Mouse (Mus musculus): ENCODE data around the gene Arrdc1.

Gene Arrdc1

GRCm38 (mm10) chr2:24919839-24920175, 15.2 kb downstream of the Arrdc1 start:
- DNase-seq, result no peak

- peak; percentile 96 for DNase-seq
Observed at GRCm38 (mm10) chr2:24918930-24919838, 15.9 kb downstream of the Arrdc1 start, which contains the start of gene Ehmt1. TSS of gene Ehmt1 (minus strand) at chr2:24919614.

DNA sequence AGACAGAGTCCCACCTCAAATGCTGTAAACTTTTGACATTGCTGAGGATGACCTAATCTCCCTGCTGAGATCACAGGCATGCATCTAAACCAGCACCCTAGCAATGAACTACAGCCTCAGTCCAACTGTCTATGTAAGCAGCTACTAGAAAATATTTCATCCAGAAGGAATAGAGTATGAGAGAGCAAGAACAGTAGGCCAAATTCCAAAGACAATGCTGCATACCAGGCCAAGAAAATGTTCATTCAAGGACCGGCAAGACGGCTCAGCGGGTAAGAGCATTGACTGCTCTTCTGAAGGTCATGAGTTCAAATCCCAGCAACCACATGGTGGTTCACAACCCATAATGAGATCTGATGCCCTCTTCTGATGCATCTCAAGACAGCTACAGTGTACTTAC, 20.3 kb downstream of the Arrdc1 start:
- DNase-seq, result no peak

DNA sequence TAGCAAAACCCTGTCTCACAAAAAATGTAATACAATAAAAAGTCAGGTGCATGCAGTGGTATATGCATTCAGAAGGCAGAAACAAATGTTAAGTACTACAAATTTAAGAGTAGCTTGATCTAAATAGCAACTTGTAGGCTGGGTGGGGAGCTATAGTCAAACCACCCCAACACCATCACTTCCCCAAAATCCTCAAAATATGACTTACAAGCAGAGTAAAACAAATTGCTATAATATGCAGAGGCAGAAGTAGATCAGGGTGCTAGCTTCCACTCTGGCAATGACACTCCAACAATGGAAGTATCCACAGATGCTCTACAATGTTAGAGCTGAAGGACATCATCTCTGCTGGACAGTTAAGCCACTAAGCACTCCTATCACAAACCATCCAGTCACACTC, 22.5 kb downstream of the Arrdc1 start:
- DNase-seq, result no peak

DNA sequence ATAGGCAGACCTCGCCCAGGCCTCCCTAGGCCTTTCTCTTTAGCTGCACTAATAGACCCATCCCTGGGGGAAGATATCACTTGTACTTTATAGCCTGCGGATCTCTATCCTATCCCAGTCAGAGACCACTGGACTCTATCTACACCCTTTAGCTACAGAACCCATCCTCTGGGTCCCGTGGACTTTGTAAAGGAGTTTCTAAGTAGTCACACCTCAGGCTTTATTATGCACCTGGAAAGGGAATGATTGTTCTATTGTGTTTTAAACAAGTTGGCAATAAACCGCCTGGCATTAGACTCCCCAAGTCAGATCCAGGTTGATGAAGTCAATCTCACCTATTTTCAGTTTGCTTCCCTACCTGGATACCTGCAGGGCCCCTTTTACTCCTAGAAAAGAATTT, 22.9 kb downstream of the Arrdc1 start:
- DNase-seq, result no peak

DNA sequence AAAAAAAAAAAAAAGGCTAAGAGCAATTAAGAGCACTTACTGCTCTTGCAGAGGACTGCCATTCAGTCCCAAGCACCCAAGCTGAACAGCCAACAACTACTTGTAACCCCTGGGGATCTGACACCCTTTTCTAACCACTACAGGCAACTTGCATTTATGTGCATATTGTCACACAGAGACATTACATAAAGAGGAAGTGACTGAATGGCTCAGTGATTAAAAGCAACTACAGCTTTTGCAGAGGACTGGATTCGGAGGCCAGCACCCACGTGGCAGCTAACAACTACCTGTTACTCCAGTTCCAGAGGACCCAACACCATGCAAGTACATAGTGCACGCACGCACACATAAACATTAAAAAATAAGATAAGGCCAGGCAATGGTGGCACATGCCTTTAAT, 24.6 kb downstream of the Arrdc1 start:
- DNase-seq, result no peak

GRCm38 (mm10) chr2:24905653-24906155, 29.3 kb downstream of the Arrdc1 start:
- no peak for DNase-seq

DNA sequence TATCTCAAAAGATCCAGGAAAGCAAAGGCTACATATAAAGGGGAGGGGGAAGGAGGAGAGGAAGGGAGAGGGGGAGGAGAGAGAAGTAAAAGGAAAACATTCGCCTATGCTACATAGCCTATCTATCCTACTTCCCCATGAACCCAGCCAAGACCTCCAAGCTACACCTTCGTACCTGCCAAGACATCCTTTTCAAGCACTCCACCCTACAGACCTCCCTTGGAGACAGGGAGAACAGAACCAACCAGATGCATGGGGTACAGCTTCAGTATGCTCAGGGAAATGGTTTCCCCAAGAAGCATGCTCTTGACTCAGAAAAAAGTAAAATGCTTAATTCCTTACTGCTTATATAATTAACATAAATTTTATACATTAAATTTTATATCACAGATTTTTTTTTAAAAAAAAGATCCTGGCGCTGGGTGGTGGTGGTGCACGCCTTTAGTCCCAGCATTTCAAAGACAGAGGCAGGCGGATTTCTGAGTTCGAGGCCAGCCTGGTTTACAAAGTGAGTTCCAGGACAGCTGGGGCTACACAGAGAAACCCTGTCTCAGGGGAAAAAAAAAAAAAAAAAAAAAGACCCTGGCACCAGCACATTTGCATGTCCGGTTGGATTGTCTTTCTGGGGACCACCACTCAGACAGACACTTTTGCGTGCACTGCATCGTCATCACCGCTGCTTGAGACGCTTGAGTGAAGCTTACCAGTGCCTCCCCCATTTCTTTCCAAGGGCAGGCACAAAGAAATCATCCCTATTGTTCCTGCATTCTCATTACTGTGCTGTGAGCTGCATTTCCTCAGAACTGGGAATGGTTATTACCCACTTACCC, 30.0 kb downstream of the Arrdc1 start:
- no peak for DNase-seq

DNA sequence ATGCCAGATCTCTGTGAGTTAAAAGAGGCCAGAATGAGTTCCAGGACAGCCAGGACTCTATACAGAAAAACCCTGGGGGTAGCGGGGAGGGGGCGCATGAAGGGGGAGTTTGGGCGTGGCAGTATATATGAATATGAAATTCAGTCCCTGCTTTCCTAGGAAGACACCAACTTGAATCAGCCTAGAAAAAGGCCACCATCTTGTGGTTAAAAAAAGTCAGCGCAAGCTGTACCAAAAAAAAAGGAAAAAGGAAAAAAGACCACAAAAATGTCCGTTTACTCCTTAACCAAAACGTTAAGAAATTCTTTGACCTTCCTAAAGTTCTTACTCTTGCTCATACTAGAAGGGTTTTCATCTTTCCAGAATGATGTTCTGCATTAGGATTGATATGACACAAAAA, 32.1 kb downstream of the Arrdc1 start:
- no peak for DNase-seq

DNA sequence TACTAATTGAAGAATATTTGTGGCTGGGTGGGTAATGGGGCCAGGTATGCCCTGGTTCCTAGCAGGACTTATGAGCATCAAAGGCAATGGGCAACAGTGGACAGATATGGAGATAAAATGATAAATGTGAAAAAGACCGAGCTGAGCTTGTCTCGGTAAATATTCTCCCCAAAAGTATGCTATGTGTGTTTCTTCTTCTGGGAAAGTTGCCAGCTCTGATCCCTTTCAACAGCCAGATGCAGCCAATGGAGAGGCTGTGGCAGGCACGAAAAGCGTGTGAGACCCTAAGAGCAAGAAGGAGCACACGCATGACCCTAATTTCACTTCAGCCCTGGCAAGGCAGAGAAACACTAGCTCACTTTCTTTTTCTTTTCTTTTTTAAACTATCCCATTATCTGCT, 34.0 kb downstream of the Arrdc1 start:
- DNase-seq, result no peak

DNA sequence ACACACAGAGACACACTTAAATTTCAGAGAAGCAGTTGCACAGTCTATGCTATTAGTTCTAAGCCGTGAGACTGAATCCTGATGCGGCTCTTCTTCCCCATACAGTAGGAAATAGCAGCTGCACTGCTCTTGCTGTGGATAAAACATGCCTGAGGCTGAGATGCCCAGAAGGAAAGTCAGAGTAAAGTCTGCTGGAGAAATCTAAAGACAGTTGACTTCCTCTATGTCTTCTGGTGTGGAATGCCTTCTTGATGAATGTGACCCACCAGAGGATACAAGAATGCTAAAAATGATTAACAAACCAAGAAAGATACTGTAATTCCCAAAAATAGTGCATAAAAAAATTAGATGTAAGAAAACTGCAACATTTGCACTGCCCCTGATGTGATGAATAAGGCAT, 35.8 kb downstream of the Arrdc1 start:
- no peak for DNase-seq

DNA sequence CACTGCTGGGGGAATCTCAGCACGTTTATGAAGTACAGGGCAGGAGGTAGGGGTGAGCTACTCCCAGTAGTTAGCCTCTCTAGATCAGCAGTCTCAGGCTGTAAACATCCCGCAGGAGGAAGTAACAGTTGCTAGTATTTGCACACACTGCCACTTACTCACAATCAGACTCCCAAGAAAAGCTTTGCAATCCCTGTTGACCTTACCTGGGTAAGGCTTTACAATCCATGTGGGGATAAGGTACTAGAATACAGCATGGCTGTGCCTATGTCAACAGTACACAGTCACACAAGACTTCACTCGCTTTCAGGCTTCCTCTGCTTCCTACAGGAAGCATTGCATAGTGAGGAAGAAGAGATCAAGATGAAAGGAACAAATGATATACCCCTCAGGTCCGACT, 38.3 kb downstream of the Arrdc1 start:
- DNase-seq, result no peak

GRCm38 (mm10) chr2:24894211-24894610, 40.8 kb downstream of the Arrdc1 start:
- no peak for DNase-seq

- DNase-seq, result no peak
Observed at GRCm38 (mm10) chr2:24892318-24892717, 42.7 kb downstream of the Arrdc1 start.

GRCm38 (mm10) chr2:24890541-24891447, 44.3 kb downstream of the Arrdc1 start:
- no peak for DNase-seq

- DNase-seq, result no peak
Observed at GRCm38 (mm10) chr2:24888895-24889294, 46.2 kb downstream of the Arrdc1 start.

GRCm38 (mm10) chr2:24880686-24881085, 54.4 kb downstream of the Arrdc1 start:
- DNase-seq, result no peak
